Mouse (Mus musculus) embryonic facial prominence, embryonic 10.5 days (tissue): Measurements from ENCODE around the gene Slc6a11. TPM values are rescaled to one million over a fixed set of nuclear protein-coding genes. Genes with fewer than 3 reads are reported as not detected.

Source experiments
- DNase-seq: peaks from one replicate; pipeline ENCODE4 v3.0.0-alpha.2; 2017; ENCODE audit warnings: low spot score
- H3K27ac ChIP-seq: fragments of 300-500 bp; sonication (generic); replicated peaks from 2 replicates; pipeline ENCODE4 v1.5.1; 2016; ENCODE audit warnings: mild to moderate bottlenecking
- H3K27me3 ChIP-seq: fragments of 300-500 bp; sonication (generic); replicated peaks from 2 replicates; pipeline ENCODE4 v1.6.1; 2016; ENCODE audit warnings: low read depth, mild to moderate bottlenecking; ENCODE audit not compliant: poor library complexity, severe bottlenecking
- H3K36me3 ChIP-seq: fragments of 300-500 bp; sonication (generic); replicated peaks from 2 replicates; pipeline ENCODE4 v1.6.1; 2016; ENCODE audit warnings: mild to moderate bottlenecking, moderate library complexity
- H3K4me1 ChIP-seq: fragments of 300-500 bp; sonication (generic); 2 replicates; pipeline ENCODE4 v1.6.1; 2016
- H3K4me3 ChIP-seq: fragments of 300-500 bp; sonication (generic); 2 replicates; pipeline ENCODE4 v1.5.1; 2016; ENCODE audit warnings: mild to moderate bottlenecking, moderate library complexity
- H3K9me3 ChIP-seq: fragments of 300-500 bp; sonication (generic); 2 replicates; pipeline ENCODE4 v1.6.1; 2016; ENCODE audit warnings: mild to moderate bottlenecking
- WGBS: fragments of 180-500 bp; shearing (Covaris S2); methylation state at CpG from one replicate; pipeline ENCODE4 v1.1.7; 2016; 5-methylcytosine and 5-hydroxymethylcytosine counted together
- polyA plus RNA-seq: library from polyadenylated mRNA; unstranded; fragments of >200 nt; fragmentation: Nextera tagmentation; extraction: Ambion mirVana; gene quantifications from 2 replicates; pipeline ENCODE4 v1.2.1, GENCODE M21; 2016

Gene Slc6a11
- polyA plus RNA-seq, 1 experiment from 2014 or later, result 0.42 TPM

DNA sequence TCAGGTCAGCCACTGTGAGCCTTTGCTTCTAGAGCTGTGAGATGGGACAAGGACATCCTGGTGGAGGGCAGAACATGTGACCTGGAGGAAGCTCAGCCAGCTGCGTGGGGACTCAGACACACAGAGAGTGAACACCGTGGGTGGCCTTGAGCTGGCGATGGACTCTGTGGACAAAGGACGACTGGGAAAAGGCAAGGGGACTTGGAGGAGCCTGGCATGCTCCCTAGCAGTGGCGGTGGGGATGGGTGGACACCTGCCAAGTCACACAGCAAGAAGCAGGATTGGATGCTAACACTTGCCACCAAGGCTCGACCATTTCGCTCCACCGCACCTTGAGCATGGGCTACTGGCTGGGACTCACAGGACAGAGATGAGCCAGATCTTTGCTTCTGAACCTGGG, 57.8 kb downstream of the Slc6a11 start:
- no peaks in the 10 kb centered on the region for H3K4me1 ChIP-seq
- DNase-seq, result no peak
- H3K9me3 ChIP-seq, result no peaks in the 10 kb centered on the region
- no peak overlapping the region for H3K27ac ChIP-seq
- H3K27me3 ChIP-seq, result peaks cover 27% of the 10 kb centered on the region
- WGBS, result 79% methylated on average over 8 of the region's 8 CpGs
- H3K4me3 ChIP-seq, result no peak overlapping the region
- H3K36me3 ChIP-seq, result no peaks in the 10 kb centered on the region

DNA sequence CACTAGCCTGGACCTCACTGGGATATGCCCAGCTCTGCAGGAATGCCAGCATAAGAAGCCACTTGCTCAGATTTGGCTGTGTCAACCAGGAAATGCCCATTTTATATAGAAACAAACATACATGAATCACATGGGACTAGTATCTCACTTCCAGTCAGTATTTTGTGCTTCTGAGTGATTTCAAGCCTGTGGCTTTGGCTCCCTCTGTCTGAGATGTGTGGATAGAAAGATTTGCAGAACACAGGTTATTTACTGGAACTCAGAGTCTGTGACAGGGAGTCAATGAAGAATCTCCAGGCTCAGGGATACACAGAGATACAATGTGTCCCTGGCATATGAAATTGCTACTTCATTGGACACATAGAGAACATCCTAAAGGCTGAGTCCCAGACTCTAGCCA, 65.0 kb downstream of the Slc6a11 start:
- Histone ChIP-seq H3K9me3 (no peaks in the 10 kb centered on the region), H3K27ac (no peak overlapping the region), H3K27me3 (0 out of 2 replicates have a peak, but pooled peaks cover 9% of the 10 kb centered on the region), H3K4me3 (no peak overlapping the region), H3K4me1 (no peaks in the 10 kb centered on the region), H3K36me3 (no peaks in the 10 kb centered on the region)
- DNase-seq, result no peak

DNA sequence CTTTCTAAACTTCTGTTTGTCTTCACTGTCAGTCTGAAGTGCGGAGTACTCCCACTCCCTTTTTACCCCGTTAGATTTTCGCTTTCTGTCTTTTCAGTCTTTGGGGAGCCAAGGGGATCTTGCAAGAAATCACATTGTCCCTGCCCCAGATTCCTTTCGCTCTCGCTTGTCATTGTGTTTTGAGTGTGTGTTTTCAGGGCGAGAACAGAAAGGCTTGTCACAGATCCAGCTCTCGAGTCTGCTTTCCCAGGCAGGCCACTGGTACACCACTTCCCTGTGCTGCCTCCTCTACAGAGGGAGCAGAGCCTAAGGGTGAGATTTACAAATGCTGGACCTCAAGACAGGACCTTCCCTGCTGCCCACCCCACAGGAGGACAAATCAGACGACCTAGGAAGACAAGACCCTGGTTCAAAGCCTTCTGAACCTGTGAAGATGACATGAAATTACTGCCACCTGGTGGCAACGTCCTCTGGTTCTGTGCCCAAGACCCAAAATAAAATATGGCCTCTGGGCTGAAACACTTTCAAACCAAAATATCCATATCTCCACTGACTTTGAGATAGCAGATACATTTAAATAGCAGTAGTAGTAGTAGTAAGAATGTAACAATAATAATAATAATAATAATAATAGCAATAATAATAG, 68.3 kb downstream of the Slc6a11 start:
- no peaks in the 10 kb centered on the region for H3K36me3 ChIP-seq
- no peaks in the 10 kb centered on the region for H3K4me1 ChIP-seq
- peak; percentile 14 for DNase-seq
- no peak overlapping the region for H3K4me3 ChIP-seq
- no peak overlapping the region for H3K27ac ChIP-seq
- H3K9me3 ChIP-seq, result no peaks in the 10 kb centered on the region
- WGBS, result 60% methylated on average over 9 of the region's 9 CpGs
- H3K27me3 ChIP-seq, result 0 out of 2 replicates have a peak, but pooled peaks cover 9% of the 10 kb centered on the region

DNA sequence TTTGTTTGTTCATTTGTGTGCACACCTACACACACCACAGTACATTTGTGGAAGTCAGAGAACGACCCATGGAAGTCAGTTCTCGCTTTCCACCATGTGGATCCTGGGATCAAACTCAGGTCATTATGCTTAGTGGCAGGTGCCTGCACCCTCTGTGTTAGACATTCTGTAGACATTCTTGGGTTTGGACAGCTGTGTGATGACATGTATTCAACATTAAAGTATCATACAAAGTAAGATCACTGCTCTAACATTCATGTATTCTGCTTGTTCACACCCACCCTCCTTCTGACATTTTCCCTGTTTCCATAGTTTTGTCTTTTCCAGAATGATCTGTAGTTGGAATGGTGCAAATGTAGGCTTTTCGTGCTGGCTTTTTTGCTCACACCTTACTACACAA, 73.5 kb downstream of the Slc6a11 start:
- no peak overlapping the region for H3K27ac ChIP-seq
- H3K4me1 ChIP-seq, result no peaks in the 10 kb centered on the region
- H3K27me3 ChIP-seq, result no peaks in the 10 kb centered on the region
- WGBS, result 88% methylated on average over 3 of the region's 3 CpGs
- H3K4me3 ChIP-seq, result no peak overlapping the region
- no peak for DNase-seq
- H3K9me3 ChIP-seq, result no peaks in the 10 kb centered on the region
- H3K36me3 ChIP-seq, result no peaks in the 10 kb centered on the region

DNA sequence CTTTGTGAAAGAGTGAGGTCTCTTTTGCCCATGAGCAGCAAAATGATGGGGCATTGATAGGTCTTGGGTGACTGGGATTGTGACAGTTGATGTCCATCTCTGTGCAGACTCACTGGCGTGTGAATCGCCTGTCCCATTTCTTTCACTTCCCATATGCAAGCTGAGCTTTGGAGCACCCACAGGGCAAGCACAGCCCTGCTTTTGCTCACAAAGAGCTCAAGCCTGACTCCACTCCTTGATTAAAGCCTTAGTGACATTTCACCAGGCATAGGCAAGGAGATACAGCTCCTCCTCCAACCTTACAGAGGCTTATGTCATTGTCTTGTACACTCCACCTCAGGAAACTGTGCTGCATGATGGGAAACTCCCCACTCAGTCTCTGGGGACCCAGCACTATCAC, 77.3 kb downstream of the Slc6a11 start:
- DNase-seq, result no peak
- no peaks in the 10 kb centered on the region for H3K4me1 ChIP-seq
- no peak overlapping the region for H3K27ac ChIP-seq
- no peak overlapping the region for H3K4me3 ChIP-seq
- no peaks in the 10 kb centered on the region for H3K36me3 ChIP-seq
- no peaks in the 10 kb centered on the region for H3K9me3 ChIP-seq
- WGBS, result 89% methylated on average over 2 of the region's 2 CpGs
- H3K27me3 ChIP-seq, result no peaks in the 10 kb centered on the region

DNA sequence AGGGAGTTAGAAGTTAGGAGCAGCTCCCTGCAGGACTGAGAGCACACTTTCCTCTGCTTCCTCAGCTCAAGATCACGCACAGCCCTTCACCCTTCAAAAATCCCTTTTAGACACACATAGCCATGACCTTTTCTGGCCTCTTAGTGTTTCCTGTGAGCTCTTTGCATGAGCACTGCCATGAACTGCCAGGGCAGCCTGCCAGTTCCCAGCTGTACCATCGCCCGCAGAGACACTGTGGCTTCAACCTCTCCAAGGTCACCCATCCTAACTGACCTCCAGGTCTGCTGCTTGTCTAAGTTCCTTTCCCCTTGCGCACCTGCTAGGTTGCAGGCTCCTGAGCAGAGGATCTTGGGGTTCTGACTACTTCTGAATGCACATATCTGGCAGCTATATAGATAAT, 83.4 kb downstream of the Slc6a11 start:
- no peak overlapping the region for H3K4me3 ChIP-seq
- no peaks in the 10 kb centered on the region for H3K27me3 ChIP-seq
- H3K36me3 ChIP-seq, result no peaks in the 10 kb centered on the region
- no peaks in the 10 kb centered on the region for H3K9me3 ChIP-seq
- H3K27ac ChIP-seq, result no peak overlapping the region
- 79% methylated on average over 4 of the region's 4 CpGs for WGBS
- DNase-seq, result no peak
- no peaks in the 10 kb centered on the region for H3K4me1 ChIP-seq

DNA sequence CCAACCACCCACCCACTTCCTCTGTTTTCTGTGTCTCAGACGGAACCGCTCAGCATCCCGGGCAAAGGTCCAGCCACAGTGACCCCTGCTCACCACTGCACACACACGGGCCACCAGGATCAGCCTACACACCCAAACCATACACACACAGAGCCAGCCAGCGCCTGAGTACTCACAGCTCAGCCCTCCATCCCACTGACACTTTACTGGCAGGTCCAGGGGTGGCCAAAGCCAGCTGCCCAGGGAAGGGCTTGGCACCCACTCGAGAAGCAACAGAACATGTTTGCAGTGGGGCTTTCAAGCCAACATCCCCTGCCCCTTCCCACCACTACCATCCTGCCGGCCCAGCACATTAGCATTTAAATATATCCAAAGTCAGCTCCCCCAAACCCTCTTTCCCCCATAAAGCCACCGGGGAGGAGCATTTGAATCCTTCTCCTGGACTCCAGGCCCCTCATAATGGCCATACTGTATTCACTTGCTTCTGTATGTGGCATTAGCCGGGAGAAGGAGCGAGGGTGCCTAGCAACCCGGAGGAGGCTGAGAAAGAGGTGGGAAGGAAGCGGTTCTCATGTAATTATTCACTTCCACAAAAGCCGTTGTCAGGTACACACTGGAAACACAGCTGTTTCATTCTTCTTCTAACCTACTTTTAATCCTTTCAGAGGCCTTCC, 85.8 kb downstream of the Slc6a11 start:
- 62% methylated on average over 13 of the region's 13 CpGs for WGBS
- no peaks in the 10 kb centered on the region for H3K36me3 ChIP-seq
- H3K4me1 ChIP-seq, result no peaks in the 10 kb centered on the region
- H3K4me3 ChIP-seq, result no peak overlapping the region
- no peak overlapping the region for H3K27ac ChIP-seq
- H3K27me3 ChIP-seq, result no peaks in the 10 kb centered on the region
- no peak for DNase-seq
- H3K9me3 ChIP-seq, result no peaks in the 10 kb centered on the region

DNA sequence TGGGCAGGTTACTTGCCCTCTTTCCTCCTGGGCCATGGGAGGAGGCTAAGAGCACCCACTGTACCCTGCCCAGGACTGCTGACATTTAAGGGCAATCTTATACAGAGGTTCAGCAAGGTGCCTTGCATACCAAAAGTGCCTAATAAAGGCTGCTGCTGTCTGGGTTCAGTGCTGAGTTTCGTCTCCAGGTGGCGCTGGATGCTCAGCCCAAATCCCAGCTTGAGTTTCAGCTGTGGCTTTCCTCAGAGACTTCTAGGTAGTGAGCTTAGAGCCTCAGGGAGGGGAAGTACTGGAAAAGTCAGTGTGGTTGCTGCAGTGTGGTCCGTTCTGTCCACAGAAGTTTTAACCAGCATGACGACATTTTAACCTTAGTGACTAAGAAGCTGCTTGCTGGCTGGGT, 93.4 kb downstream of the Slc6a11 start:
- Histone ChIP-seq H3K9me3 (no peaks in the 10 kb centered on the region), H3K36me3 (no peaks in the 10 kb centered on the region), H3K4me3 (no peak overlapping the region), H3K4me1 (peaks cover 4% of the 10 kb centered on the region), H3K27ac (no peak overlapping the region), H3K27me3 (no peaks in the 10 kb centered on the region)
- 17% methylated on average over 4 of the region's 4 CpGs for WGBS
- peak; percentile 39 for DNase-seq

DNA sequence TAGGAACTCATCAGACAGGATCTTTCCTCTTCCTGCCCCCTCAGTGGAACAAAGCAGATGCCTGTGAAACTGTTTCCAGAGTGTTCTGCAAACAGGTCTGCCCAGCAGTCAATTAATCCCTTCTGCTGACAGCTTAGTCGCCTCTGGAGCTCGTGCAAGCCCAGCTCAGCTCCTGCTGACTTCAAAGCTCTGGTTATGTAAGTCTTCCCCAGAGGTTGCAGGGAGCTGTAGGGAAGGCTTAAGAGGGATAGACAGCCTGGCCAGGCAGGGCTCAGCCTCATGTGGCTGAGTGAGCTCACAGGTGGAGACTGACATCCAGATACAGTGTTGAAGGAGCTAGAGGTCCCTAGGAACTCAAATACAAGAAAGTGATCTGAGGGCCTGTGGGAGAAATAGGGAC, 96.3 kb downstream of the Slc6a11 start:
- WGBS, result 1% methylated on average over 2 of the region's 2 CpGs
- Histone ChIP-seq H3K36me3 (no peaks in the 10 kb centered on the region), H3K27me3 (no peaks in the 10 kb centered on the region), H3K27ac (0 out of 2 replicates have a peak overlapping the region, but pooled peaks have one; percentile 14), H3K4me3 (no peak overlapping the region), H3K4me1 (peaks cover 4% of the 10 kb centered on the region), H3K9me3 (no peaks in the 10 kb centered on the region)
- peak; percentile 25 for DNase-seq

DNA sequence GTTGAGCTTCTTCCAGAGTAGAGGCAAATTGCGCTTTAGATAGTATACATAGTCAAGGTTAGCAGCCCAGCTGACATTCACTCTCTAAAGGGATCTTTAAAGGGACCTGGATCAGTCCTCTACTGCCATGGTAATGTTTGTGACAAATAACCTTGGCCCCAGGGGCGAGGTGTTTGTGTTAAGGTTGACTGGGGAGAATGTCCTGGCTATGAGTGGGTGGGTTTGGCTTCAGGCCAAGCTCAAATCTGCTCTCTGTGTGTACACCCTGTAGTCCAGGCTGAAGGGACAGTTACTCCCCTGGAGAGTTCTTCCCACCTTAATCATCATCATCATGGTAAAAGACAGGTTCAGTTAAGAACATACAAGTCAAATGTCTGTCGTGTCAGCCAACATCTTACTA, 97.2 kb downstream of the Slc6a11 start:
- Histone ChIP-seq H3K4me1 (peaks cover 4% of the 10 kb centered on the region), H3K9me3 (no peaks in the 10 kb centered on the region), H3K27me3 (no peaks in the 10 kb centered on the region), H3K36me3 (no peaks in the 10 kb centered on the region), H3K27ac (no peak overlapping the region), H3K4me3 (no peak overlapping the region)
- DNase-seq, result no peak
- 79% methylated on average over 3 of the region's 3 CpGs for WGBS

DNA sequence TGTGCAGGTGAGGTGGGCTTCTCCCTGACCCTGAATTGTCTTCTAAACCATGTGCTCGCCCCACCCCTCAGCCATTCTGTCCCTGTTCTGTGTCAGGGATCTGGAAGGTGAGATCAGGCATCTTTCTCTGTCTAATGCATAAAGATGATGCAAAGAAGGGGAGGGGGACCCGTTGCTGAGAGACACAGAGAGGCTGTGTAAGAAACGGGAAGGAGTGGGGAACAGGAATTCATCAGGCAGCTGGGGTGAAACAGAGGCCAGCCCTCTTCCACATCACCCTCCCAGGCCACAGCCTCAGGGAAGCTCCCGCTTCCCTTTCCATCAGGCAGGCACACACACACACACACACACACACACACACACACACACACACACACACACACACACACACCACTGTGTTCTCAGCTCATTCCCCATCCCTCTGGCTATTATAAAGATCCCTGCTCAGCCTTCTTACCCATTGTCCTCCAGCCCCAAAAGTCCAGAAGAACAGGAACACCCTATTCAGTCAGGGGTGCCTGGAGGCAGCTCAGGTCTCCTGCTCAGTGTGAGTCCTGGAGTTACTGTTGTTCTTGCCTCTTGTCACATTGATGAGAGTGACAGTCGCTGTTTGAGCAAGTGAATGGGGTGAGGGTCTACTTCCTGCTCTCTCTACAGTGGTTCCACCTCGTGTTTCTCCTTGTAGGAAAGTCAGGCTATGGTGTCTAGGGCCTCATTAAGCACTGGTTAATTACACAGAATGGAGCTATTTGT, 108.0 kb downstream of the Slc6a11 start:
- Histone ChIP-seq H3K27me3 (peaks cover 13% of the 10 kb centered on the region; the same call in 1 of the 2 replicates), H3K4me1 (peaks cover 19% of the 10 kb centered on the region), H3K27ac (no peak overlapping the region), H3K4me3 (no peak overlapping the region), H3K9me3 (no peaks in the 10 kb centered on the region), H3K36me3 (no peaks in the 10 kb centered on the region)
- 21% methylated on average over 6 of the region's 6 CpGs for WGBS
- peak; percentile 18 for DNase-seq

DNA sequence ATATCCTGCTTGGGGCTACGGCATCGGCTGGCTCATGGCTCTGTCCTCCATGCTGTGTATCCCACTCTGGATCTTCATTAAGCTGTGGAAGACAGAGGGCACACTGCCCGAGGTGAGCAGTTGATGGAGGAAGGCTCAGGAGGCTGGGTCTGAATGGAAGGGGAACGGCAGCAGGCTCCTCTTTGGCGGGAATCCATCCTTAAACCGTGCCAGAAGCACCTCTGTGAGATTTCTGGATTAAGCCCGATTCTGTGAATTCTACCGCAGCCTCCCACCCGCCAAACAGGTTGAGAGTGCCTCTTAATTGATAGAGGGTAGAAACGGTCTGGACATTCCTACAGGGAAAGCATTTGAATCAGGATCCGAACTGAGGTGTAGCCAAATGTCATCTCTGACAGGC, 114.6 kb downstream of the Slc6a11 start:
- Histone ChIP-seq H3K9me3 (no peaks in the 10 kb centered on the region), H3K36me3 (no peaks in the 10 kb centered on the region), H3K27ac (no peak overlapping the region), H3K27me3 (0 out of 2 replicates have a peak, but pooled peaks cover 4% of the 10 kb centered on the region), H3K4me3 (no peak overlapping the region), H3K4me1 (peaks cover 3% of the 10 kb centered on the region; the same call in 1 of the 2 replicates)
- no peak for DNase-seq
- 82% methylated on average over 11 of the region's 11 CpGs for WGBS

DNA sequence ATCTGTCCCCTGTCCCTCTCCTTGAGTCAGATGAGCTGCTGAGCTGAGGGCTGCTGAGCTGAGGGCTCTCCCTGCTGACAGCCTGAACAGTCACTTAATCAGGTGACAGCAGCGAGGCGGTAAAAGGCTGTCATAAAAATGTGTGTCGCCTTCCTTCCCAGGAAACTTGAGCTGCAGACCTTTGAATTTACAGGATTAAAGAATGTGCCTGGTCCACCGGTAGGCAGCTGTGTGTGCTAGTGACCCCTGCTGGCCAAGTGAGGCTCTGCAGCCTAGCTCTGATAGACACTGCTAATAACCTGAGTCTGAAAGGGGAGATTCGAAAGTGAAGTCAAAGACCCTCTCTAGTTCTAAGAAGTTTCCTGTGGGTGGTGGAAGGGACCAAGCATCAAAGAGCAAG, 119.3 kb downstream of the Slc6a11 start:
- peak; percentile 84 for DNase-seq
- H3K4me3 ChIP-seq, result no peak overlapping the region
- H3K36me3 ChIP-seq, result no peaks in the 10 kb centered on the region
- 6% methylated on average over 5 of the region's 5 CpGs for WGBS
- H3K27ac ChIP-seq, result no peak overlapping the region
- 0 out of 2 replicates have a peak, but pooled peaks cover 4% of the 10 kb centered on the region for H3K27me3 ChIP-seq
- no peaks in the 10 kb centered on the region for H3K9me3 ChIP-seq
- peaks cover 3% of the 10 kb centered on the region; the same call in 1 of the 2 replicates for H3K4me1 ChIP-seq
